Mouse (Mus musculus): Measurements from ENCODE around the gene Etnk1. TPM values are rescaled to one million over a fixed set of nuclear protein-coding genes. Genes with fewer than 3 reads are reported as not detected.

Gene Etnk1
- polyA plus RNA-seq, 1 experiment from 2014 or later, result 19.3 TPM

DNA sequence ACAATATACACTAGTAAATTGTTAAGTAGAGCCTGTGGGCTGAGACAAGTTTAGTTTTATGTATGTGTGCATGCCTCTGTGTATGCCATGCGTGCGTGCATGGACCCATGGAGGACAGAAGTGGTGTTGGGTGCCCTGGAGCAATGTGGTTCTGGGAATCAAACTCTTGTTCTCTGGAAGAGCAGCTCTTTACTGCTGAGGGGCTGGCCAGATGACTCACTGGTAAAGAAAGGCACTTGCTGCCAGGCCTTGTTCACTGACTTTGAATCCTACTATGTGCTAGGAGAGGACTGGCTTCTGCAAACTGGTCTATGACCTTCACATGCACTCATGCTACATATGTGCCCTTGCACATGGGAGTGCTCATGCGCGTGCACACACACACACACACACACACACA lies 7.2 kb downstream of the Etnk1 start:
- Histone ChIP-seq H3K4me1 (peaks cover 43% of the 10 kb centered on the region), H3K4me3 (replicated peaks) (no peak overlapping the region), H3K9me3 (replicated peaks) (no peaks in the 10 kb centered on the region), H3K27me3 (no peaks in the 10 kb centered on the region), H3K36me3 (no peaks in the 10 kb centered on the region), H3K4me2 (replicated peaks) (no peak overlapping the region), H3K9ac (no peak overlapping the region), H3K27ac (replicated peaks) (0 out of 2 replicates have a peak overlapping the region, but pooled peaks have one; percentile 9)
- WGBS, result 87% methylated on average over 4 of the region's 4 CpGs
- ATAC-seq (ENCODE audit: insufficient number of reproducible peaks, low FRiP score, low TSS enrichment, low read depth), result no peak

DNA sequence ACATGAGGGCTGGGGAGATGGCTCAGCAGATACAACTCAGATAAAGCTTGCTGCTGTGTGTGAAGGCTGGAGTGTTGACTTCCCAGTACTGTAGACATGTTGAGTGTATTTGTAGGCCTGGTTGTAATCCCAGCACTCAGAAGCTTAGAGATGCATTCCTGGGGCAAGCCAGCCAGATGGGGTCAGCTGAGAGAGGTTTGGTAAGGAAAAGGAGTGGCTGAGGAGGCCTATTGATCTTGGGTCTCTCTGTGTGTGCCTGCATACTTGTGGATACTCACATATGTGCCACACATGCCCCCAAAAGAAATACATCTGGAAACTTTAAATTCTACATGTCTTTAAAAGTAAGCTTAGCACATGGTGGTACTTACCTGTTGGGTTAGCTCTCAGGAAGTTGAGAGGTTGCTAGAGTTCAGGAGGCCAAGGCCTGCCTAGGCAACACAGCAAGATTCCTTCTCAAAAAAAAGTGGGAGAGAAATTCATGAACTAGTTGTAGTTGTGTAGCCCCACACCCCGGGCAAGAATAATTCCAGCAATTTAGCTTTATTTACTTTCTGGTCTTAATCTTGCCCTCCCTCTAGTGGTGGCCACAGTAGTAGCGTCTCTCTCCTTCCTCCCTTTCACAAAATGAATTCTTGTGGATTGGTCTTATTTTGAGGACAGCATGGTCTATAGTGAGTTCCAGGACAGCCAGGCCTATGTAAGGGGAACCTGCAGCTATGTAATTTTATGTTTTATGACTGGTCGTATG lies 8.1 kb downstream of the Etnk1 start:
- Histone ChIP-seq H3K27ac (replicated peaks) (peak overlapping the region; percentile 9), H3K27me3 (no peaks in the 10 kb centered on the region), H3K4me3 (replicated peaks) (no peak overlapping the region), H3K4me2 (replicated peaks) (no peak overlapping the region), H3K9ac (no peak overlapping the region), H3K36me3 (no peaks in the 10 kb centered on the region), H3K4me1 (peaks cover 37% of the 10 kb centered on the region), H3K9me3 (replicated peaks) (no peaks in the 10 kb centered on the region)
- 25% methylated on average over 3 of the region's 3 CpGs for WGBS
- ATAC-seq (ENCODE audit: insufficient number of reproducible peaks, low FRiP score, low TSS enrichment, low read depth), result peak; percentile 48; the same call in 1 of the 2 replicates

DNA sequence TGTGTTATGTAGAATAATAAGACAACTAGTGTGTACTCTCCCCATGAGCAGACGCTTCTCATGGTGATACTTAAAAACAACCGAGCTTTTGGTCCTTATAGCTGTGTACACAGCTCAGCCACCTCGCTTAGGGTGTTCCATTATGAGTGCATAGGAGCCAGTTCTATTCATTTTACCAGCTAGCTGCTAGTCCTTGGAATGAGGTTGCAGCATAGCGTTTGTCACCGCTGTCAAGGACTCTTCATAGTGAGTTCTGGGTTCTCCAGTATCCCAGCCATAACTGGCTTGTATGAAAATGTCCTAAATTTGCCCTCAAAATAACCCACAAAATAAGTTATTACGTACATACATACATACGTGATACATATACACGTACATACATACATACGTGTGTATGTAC lies 9.1 kb downstream of the Etnk1 start:
- Histone ChIP-seq H3K4me3 (replicated peaks) (no peak overlapping the region), H3K9ac (no peak overlapping the region), H3K27me3 (no peaks in the 10 kb centered on the region), H3K4me1 (peaks cover 28% of the 10 kb centered on the region), H3K36me3 (peaks cover 3% of the 10 kb centered on the region; the same call in 1 of the 2 replicates), H3K27ac (replicated peaks) (no peak overlapping the region), H3K9me3 (replicated peaks) (no peaks in the 10 kb centered on the region), H3K4me2 (replicated peaks) (no peak overlapping the region)
- ATAC-seq (ENCODE audit: insufficient number of reproducible peaks, low FRiP score, low TSS enrichment, low read depth), result no peak
- 95% methylated on average over 9 of the region's 9 CpGs for WGBS

DNA sequence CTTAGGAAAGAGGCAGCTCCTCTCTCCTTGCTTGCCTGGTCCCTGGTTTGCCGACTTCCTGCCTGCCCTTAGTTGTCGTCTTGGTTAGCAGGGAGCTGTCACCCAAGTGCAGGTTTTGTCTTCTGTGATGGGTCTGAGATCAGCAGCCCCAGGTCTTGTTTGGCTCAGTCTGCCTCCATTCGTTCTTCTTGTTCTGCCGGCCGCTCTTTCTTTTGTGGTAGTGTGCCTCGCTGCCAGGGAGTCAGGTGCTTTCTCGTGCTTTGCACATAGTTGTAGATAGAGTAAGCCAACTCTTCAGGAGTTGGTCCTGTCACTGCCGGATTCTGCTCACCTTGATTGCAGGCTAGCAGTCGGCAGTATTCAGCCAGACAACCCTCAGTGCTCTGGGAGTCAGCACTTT lies 9.6 kb downstream of the Etnk1 start:
- Histone ChIP-seq H3K4me2 (replicated peaks) (no peak overlapping the region), H3K27me3 (no peaks in the 10 kb centered on the region), H3K4me1 (peaks cover 25% of the 10 kb centered on the region), H3K4me3 (replicated peaks) (no peak overlapping the region), H3K9ac (no peak overlapping the region), H3K27ac (replicated peaks) (no peak overlapping the region), H3K36me3 (peaks cover 6% of the 10 kb centered on the region; the same call in 1 of the 2 replicates), H3K9me3 (replicated peaks) (no peaks in the 10 kb centered on the region)
- WGBS, result 81% methylated on average over 9 of the region's 9 CpGs
- ATAC-seq (ENCODE audit: insufficient number of reproducible peaks, low FRiP score, low TSS enrichment, low read depth), result no peak

DNA sequence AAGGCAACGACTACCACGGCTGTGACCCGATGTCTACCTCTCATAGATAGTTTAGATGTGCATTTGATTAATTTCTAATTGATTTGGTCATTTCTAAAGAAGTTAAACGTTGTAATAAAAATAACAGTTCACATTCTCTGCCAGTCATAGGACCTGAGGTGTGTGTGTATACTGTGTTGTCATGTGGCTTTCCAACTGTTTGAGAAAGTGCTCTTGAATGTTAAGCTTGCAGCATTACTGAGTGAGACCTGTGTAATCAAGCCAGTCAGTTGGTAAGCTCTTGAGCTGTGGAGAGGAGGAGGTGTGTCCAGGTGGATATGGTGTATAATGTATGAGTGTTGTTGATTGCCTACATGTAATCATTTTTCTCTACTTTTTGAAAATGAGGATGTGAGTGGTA lies 12.2 kb downstream of the Etnk1 start:
- Histone ChIP-seq H3K9me3 (replicated peaks) (no peaks in the 10 kb centered on the region), H3K36me3 (peaks cover 20% of the 10 kb centered on the region), H3K4me3 (replicated peaks) (no peak overlapping the region), H3K27me3 (no peaks in the 10 kb centered on the region), H3K9ac (no peak overlapping the region), H3K4me2 (replicated peaks) (no peak overlapping the region), H3K4me1 (peaks cover 15% of the 10 kb centered on the region), H3K27ac (replicated peaks) (no peak overlapping the region)
- WGBS, result 85% methylated on average over 4 of the region's 4 CpGs
- no peak for ATAC-seq (ENCODE audit: insufficient number of reproducible peaks, low FRiP score, low TSS enrichment, low read depth)

DNA sequence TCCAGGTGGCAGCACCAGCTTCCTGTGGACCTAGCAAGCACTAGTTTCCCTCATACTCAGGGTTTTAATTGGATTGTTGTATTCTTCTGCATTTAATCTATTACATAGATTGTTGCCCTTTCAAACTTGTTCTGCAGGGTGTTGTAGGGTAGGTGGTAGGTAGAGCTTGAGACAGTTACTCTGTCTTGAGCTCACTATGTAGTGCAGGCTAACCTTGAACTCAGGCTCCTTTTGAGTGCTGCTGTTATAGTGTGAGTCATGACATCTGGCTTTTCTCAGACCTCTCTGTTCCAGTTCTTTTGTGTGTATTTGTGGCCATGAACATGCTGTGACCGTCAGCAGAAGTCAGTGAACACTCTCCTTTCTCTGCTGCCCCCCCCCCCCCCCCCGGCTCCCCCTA lies 12.7 kb downstream of the Etnk1 start:
- peaks cover 20% of the 10 kb centered on the region for H3K36me3 ChIP-seq

DNA sequence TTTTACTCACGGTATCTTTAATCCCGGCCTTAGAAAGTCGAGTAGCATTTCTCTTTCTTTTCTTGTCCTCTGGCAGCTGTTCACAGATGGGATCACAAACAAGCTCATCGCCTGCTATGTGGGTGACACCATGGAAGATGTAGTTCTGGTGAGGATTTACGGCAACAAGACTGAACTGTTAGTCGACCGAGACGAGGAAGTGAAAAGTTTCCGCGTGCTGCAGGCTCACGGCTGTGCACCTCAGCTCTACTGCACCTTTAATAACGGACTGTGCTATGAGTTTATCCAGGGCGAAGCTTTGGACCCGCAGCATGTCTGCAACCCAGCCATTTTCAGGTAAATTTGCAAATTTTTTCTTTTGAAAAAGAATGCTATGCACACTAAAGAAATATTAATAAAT lies 13.5 kb downstream of the Etnk1 start:
- Histone ChIP-seq H3K27me3 (no peaks in the 10 kb centered on the region), H3K36me3 (peaks cover 20% of the 10 kb centered on the region), H3K9ac (no peak overlapping the region), H3K4me3 (replicated peaks) (no peak overlapping the region), H3K9me3 (replicated peaks) (no peaks in the 10 kb centered on the region), H3K27ac (replicated peaks) (no peak overlapping the region), H3K4me2 (replicated peaks) (no peak overlapping the region), H3K4me1 (peaks cover 1% of the 10 kb centered on the region)
- no peak for ATAC-seq (ENCODE audit: insufficient number of reproducible peaks, low FRiP score, low TSS enrichment, low read depth)
- WGBS, result 81% methylated on average over 14 of the region's 14 CpGs

More for the DNA sequence above, 12.7 kb downstream of the Etnk1 start:
- no peak overlapping the region for H3K4me2 ChIP-seq (replicated peaks)
- peaks cover 9% of the 10 kb centered on the region for H3K4me1 ChIP-seq
- no peak overlapping the region for H3K9ac ChIP-seq
- H3K4me3 ChIP-seq (replicated peaks), result no peak overlapping the region
- H3K27me3 ChIP-seq, result no peaks in the 10 kb centered on the region
- WGBS, result 58% methylated on average over 2 of the region's 2 CpGs
- ATAC-seq (ENCODE audit: insufficient number of reproducible peaks, low FRiP score, low TSS enrichment, low read depth), result no peak
- H3K9me3 ChIP-seq (replicated peaks), result no peaks in the 10 kb centered on the region
- H3K27ac ChIP-seq (replicated peaks), result no peak overlapping the region

DNA sequence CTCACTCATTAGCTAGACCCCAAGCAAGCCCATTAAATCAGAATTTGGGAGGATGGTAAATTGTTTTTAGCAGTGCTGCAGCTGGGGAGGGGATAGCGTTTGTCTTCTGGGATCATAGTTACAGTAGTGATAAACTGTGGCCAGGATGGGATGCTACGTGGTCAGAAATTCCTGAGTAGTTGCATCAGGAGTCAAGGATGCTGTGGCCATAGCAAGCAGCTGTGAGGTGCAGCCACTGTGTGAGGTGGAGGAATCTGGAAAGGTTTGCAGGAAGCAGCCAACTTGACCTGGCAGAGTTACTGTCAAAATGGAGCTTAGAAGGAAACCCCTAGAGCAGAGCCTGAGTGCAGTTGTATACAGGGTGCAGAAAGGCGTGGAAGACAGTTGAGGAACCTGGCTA lies 17.1 kb downstream of the Etnk1 start:
- Histone ChIP-seq H3K9ac (no peak overlapping the region), H3K27ac (replicated peaks) (no peak overlapping the region), H3K9me3 (replicated peaks) (no peaks in the 10 kb centered on the region), H3K4me2 (replicated peaks) (no peak overlapping the region), H3K4me3 (replicated peaks) (no peak overlapping the region), H3K27me3 (no peaks in the 10 kb centered on the region), H3K4me1 (no peaks in the 10 kb centered on the region), H3K36me3 (peaks cover 28% of the 10 kb centered on the region)
- 86% methylated on average over 3 of the region's 3 CpGs for WGBS
- ATAC-seq (ENCODE audit: insufficient number of reproducible peaks, low FRiP score, low TSS enrichment, low read depth), result no peak

DNA sequence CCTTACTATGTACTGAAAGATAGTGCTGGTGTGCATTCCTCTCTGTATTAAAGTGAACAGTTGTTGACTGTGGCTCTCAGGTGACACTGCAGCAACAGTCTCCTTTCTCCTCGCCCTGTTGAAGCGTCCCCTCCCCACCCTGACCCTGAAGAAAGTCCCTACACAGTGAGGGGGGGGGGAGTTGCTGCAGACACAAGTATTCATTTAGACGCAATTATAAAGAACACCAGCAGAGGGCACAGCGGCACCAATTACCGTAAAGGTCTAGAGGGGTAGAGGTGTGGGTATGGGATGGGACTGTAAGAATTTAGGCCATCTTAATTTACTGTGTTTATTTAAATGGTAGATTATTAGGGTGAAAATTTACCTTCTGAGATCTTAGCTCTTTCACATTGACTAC lies 17.7 kb downstream of the Etnk1 start:
- H3K4me2 ChIP-seq (replicated peaks), result no peak overlapping the region
- no peak overlapping the region for H3K27ac ChIP-seq (replicated peaks)
- no peaks in the 10 kb centered on the region for H3K4me1 ChIP-seq
- no peaks in the 10 kb centered on the region for H3K9me3 ChIP-seq (replicated peaks)
- peaks cover 28% of the 10 kb centered on the region for H3K36me3 ChIP-seq
- H3K4me3 ChIP-seq (replicated peaks), result no peak overlapping the region
- no peak overlapping the region for H3K9ac ChIP-seq
- ATAC-seq (ENCODE audit: insufficient number of reproducible peaks, low FRiP score, low TSS enrichment, low read depth), result no peak
- WGBS, result 63% methylated on average over 5 of the region's 5 CpGs
- H3K27me3 ChIP-seq, result no peaks in the 10 kb centered on the region

DNA sequence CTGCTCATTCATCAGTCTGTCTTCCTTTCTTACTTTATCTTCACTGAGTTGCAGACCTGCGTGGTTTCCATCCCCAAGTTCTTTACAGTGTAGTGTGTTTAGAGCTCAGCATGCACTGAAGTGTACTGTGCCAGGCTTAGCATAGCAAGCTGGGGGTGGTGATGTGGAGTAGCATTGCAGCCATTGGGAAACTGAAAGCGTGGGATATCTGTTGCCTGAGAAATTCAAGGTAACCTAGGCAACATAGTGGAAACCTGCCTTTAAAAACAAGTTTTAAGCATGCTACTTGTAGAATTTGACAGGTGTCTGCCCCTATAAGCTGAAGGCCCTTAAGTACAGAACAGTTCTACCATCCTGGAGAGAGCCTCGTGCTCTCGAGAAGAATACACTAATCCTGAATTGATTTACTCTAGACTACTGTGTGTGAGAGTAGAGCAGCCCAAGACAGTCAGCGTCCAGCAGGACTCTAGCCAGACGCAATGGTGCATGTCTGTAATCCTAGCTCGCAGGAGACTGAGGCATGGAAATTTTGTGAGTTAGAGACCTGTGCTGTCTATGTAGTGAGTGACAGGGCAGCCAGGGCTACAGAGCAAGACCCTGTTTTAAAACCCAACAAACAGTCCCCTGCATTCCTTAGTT lies 23.9 kb downstream of the Etnk1 start:
- Histone ChIP-seq H3K4me2 (replicated peaks) (no peak overlapping the region), H3K4me3 (replicated peaks) (no peak overlapping the region), H3K4me1 (peaks cover 18% of the 10 kb centered on the region; the same call in 1 of the 2 replicates), H3K36me3 (peaks cover 23% of the 10 kb centered on the region), H3K9ac (no peak overlapping the region), H3K9me3 (replicated peaks) (no peaks in the 10 kb centered on the region), H3K27ac (replicated peaks) (no peak overlapping the region), H3K27me3 (no peaks in the 10 kb centered on the region)
- ATAC-seq (ENCODE audit: insufficient number of reproducible peaks, low FRiP score, low TSS enrichment, low read depth), result no peak
- 67% methylated on average over 7 of the region's 7 CpGs for WGBS

DNA sequence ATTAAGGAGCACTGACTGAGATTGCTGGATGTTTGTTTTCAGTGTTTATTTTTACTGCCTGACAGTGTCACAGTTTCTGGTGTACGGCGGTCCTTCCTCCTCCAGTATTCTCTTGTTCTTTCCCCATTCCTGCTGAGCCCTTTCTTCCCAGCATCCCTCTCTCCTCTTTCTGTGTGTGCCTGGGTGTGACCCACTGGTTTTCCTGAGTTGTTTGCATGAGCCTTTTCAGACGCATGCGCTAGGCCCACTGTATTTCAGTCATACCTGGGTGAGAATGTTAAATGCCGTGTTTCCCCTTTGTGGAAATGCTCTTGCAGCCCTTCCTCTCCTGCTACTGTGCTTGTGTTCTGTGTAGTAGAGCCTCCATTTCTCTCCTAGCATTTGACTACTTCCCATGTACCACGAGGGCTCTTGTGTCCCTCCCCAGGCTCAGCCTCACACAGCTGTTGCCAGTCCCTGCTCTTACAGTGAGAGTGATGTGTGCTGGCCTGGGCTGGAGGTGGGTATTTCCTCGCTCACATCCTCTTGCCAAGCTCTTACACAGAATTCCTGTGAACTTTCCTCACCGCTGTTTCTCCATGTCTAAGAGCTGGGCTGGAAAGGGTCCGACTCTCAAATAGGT lies 24.6 kb downstream of the Etnk1 start:
- no peaks in the 10 kb centered on the region for H3K27me3 ChIP-seq
- no peak for ATAC-seq (ENCODE audit: insufficient number of reproducible peaks, low FRiP score, low TSS enrichment, low read depth)
- H3K9me3 ChIP-seq (replicated peaks), result no peaks in the 10 kb centered on the region
- WGBS, result 66% methylated on average over 9 of the region's 9 CpGs
- H3K27ac ChIP-seq (replicated peaks), result 0 out of 2 replicates have a peak overlapping the region, but pooled peaks have one; percentile 25
- no peak overlapping the region for H3K4me2 ChIP-seq (replicated peaks)
- no peak overlapping the region for H3K4me3 ChIP-seq (replicated peaks)
- no peak overlapping the region for H3K9ac ChIP-seq
- H3K36me3 ChIP-seq, result peaks cover 26% of the 10 kb centered on the region
- peaks cover 18% of the 10 kb centered on the region; the same call in 1 of the 2 replicates for H3K4me1 ChIP-seq

Measured in embryonic facial prominence, embryonic 15.5 days (tissue).